Mouse (Mus musculus) intestine, postnatal 0 days (tissue): ENCODE results near the gene Slc9b2. TPM values are rescaled to one million over a fixed set of nuclear protein-coding genes. Genes with fewer than 3 reads are reported as not detected.

Experiments
- ATAC-seq: fragments of 200-750 bp; cut with Nextera tagmentation; 2 replicates; pipeline ENCODE4 v1.8.0; 2017; ENCODE audit warnings: mild to moderate bottlenecking, moderate TSS enrichment, moderate library complexity
- H3K27ac ChIP-seq: fragments of 300-500 bp; sonication (generic); 2 replicates; pipeline ENCODE4 v1.5.1; 2014; ENCODE audit warnings: mild to moderate bottlenecking, low read depth, low read length, moderate library complexity
- H3K27me3 ChIP-seq: fragments of 300-500 bp; sonication (generic); replicated peaks from 2 replicates; pipeline ENCODE4 v1.6.1; 2014; ENCODE audit warnings: low read length, mixed read lengths; ENCODE audit not compliant: control insufficient read depth, insufficient read depth
- H3K36me3 ChIP-seq: fragments of 300-500 bp; sonication (generic); 2 replicates; pipeline ENCODE4 v1.6.1; 2014; ENCODE audit warnings: mild to moderate bottlenecking, moderate library complexity; ENCODE audit not compliant: control insufficient read depth, insufficient read depth
- H3K4me1 ChIP-seq: fragments of 300-500 bp; sonication (generic); replicated peaks from 2 replicates; pipeline ENCODE4 v1.6.1; 2014; ENCODE audit warnings: antibody characterized with exemption, low read length, mixed read lengths; ENCODE audit not compliant: control insufficient read depth, insufficient read depth
- H3K4me2 ChIP-seq: fragments of 300-500 bp; sonication (generic); replicated peaks from 2 replicates; pipeline ENCODE4 v1.6.1; 2014; ENCODE audit warnings: low read depth, mild to moderate bottlenecking, moderate library complexity
- H3K4me3 ChIP-seq: fragments of 300-500 bp; sonication (generic); 2 replicates; pipeline ENCODE4 v1.5.1; 2014; ENCODE audit warnings: low read depth, low read length
- H3K9ac ChIP-seq: fragments of 300-500 bp; sonication (generic); 2 replicates; pipeline ENCODE4 v1.6.1; 2014; ENCODE audit warnings: mild to moderate bottlenecking, low read depth, low read length
- H3K9me3 ChIP-seq: fragments of 300-500 bp; sonication (generic); 2 replicates; pipeline ENCODE4 v1.6.1; 2016; ENCODE audit warnings: mixed run types; ENCODE audit not compliant: control insufficient read depth
- CTCF ChIP-seq: sonication (generic); IDR thresholded peaks from 2 replicates; pipeline ENCODE4 v1.5.1; 2016; ENCODE audit warnings: low read depth, mild to moderate bottlenecking, control low read depth, antibody characterized with exemption, moderate library complexity
- WGBS: fragments of 180-500 bp; shearing (Covaris S2); extraction: QIAGEN DNeasy Blood & Tissue Kit; methylation state at CpG from one replicate; pipeline ENCODE4 v1.1.7; 2014; 5-methylcytosine and 5-hydroxymethylcytosine counted together
- polyA plus RNA-seq: library from polyadenylated mRNA; unstranded; fragments of >200 nt; fragmentation: Nextera tagmentation; extraction: Ambion mirVana; gene quantifications from 2 replicates; pipeline ENCODE4 v1.2.1, GENCODE M21; 2015

The Slc9b2 gene
- polyA plus RNA-seq, 1 experiment from 2014 or later, result 0.59 TPM

DNA sequence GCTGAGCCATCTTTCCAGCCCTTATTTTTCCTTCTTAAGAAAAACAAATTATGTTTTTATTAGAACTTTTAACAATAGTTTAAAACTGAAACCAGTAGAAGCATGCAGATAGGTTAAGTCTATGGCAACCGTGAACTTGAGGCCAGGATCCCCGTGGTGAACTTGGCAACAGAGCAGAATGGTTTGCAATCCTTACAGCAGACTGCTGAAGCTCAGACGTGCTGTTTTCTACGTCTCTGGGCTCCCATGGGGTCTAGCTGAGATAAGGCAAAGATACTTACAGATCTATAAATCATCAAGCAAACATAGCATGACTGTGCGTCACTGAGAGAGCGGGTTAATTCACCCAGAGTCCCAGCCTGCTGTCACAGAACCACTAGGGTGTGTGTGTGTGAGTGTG, 7.4 kb upstream of the Slc9b2 start:
- ATAC-seq, result no peak
- H3K4me1 ChIP-seq, result no peaks in the 10 kb centered on the region
- no peak overlapping the region for H3K4me2 ChIP-seq
- no peaks in the 10 kb centered on the region for H3K9me3 ChIP-seq
- H3K36me3 ChIP-seq, result no peaks in the 10 kb centered on the region
- TF ChIP-seq CTCF, result no peak
- WGBS, result 44% methylated on average over 6 of the region's 6 CpGs
- H3K27me3 ChIP-seq, result no peaks in the 10 kb centered on the region
- no peak overlapping the region for H3K4me3 ChIP-seq
- H3K9ac ChIP-seq, result no peak overlapping the region
- H3K27ac ChIP-seq, result no peak overlapping the region

GRCm38 (mm10) chr3:135304060-135304459, 3.4 kb upstream of the Slc9b2 start:
- 0 out of 2 replicates have a peak, but pooled peaks cover 3% of the 10 kb centered on the region for H3K4me1 ChIP-seq
- H3K9ac ChIP-seq, result no peak overlapping the region
- H3K4me2 ChIP-seq, result no peak overlapping the region
- H3K36me3 ChIP-seq, result no peaks in the 10 kb centered on the region
- no peak for ATAC-seq
- no peak overlapping the region for H3K27ac ChIP-seq
- H3K9me3 ChIP-seq, result no peaks in the 10 kb centered on the region
- H3K27me3 ChIP-seq, result no peaks in the 10 kb centered on the region
- WGBS, result 54% methylated on average over 6 of the region's 6 CpGs
- H3K4me3 ChIP-seq, result no peak overlapping the region
- no peak for TF ChIP-seq CTCF

- no peaks in the 10 kb centered on the region for H3K9me3 ChIP-seq
- H3K27ac ChIP-seq, result no peak overlapping the region
- H3K4me2 ChIP-seq, result no peak overlapping the region
- ATAC-seq, result no peak
- WGBS, result 49% methylated on average over 9 of the region's 9 CpGs
- H3K4me1 ChIP-seq, result 0 out of 2 replicates have a peak, but pooled peaks cover 3% of the 10 kb centered on the region
- no peaks in the 10 kb centered on the region for H3K36me3 ChIP-seq
- no peak overlapping the region for H3K9ac ChIP-seq
- no peak overlapping the region for H3K4me3 ChIP-seq
- no peak for TF ChIP-seq CTCF
- no peaks in the 10 kb centered on the region for H3K27me3 ChIP-seq
Measured at GRCm38 (mm10) chr3:135304566-135304965, 2.9 kb upstream of the Slc9b2 start.

GRCm38 (mm10) chr3:135312916-135313491, 5.5 kb downstream of the Slc9b2 start:
- no peak overlapping the region for H3K9ac ChIP-seq
- peak; percentile 25; the same call in 1 of the 2 replicates for TF ChIP-seq CTCF
- no peaks in the 10 kb centered on the region for H3K36me3 ChIP-seq
- 48% methylated on average over 2 of the region's 2 CpGs for WGBS
- H3K9me3 ChIP-seq, result no peaks in the 10 kb centered on the region
- no peak for ATAC-seq
- no peak overlapping the region for H3K27ac ChIP-seq
- H3K4me1 ChIP-seq, result 0 out of 2 replicates have a peak, but pooled peaks cover 2% of the 10 kb centered on the region
- H3K4me3 ChIP-seq, result no peak overlapping the region
- H3K27me3 ChIP-seq, result no peaks in the 10 kb centered on the region
- H3K4me2 ChIP-seq, result no peak overlapping the region

- 78% methylated on average over 2 of the region's 2 CpGs for WGBS
- TF ChIP-seq CTCF, result no peak
Measured at GRCm38 (mm10) chr3:135313727-135314126, 6.2 kb downstream of the Slc9b2 start.

DNA sequence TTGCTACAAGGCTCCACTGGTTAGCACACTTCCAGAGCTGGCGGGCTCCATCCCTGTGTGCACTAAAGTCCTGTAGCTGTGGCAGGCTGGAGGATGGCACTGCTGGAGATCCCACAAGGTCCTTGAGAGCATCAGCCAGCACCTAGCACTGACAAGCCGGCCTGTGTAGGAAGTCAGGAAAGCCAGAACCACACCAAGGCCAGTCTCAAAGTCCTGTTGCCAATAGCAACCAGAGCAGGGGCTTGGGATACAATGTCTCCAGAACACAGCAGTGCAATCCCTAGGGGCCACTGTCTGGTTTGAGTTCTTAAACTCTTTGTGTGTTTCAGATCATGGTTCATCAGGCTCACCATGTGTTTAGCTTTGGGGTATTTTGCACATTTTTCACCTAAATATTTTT, 7.3 kb downstream of the Slc9b2 start:
- Histone ChIP-seq H3K4me1 (no peaks in the 10 kb centered on the region), H3K27ac (no peak overlapping the region), H3K4me3 (no peak overlapping the region), H3K9ac (no peak overlapping the region), H3K9me3 (no peaks in the 10 kb centered on the region), H3K4me2 (no peak overlapping the region), H3K27me3 (no peaks in the 10 kb centered on the region), H3K36me3 (no peaks in the 10 kb centered on the region)
- TF ChIP-seq CTCF, result no peak
- whole genome bisulfite sequencing, result 48% methylated on average over 2 of the region's 2 CpGs
- ATAC-seq, result no peak

More at GRCm38 (mm10) chr3:135313727-135314126, 6.2 kb downstream of the Slc9b2 start:
- Histone ChIP-seq H3K4me3 (no peak overlapping the region), H3K36me3 (no peaks in the 10 kb centered on the region), H3K9me3 (no peaks in the 10 kb centered on the region), H3K27ac (no peak overlapping the region), H3K9ac (no peak overlapping the region), H3K4me1 (no peaks in the 10 kb centered on the region), H3K4me2 (no peak overlapping the region), H3K27me3 (no peaks in the 10 kb centered on the region)
- ATAC-seq, result no peak
